Mouse (Mus musculus) myocyte (in vitro differentiated cells): ENCODE results near the gene Tacc2. TPM values are rescaled to one million over a fixed set of nuclear protein-coding genes. Genes with fewer than 3 reads are reported as not detected.

ENCODE experiments used
- H3K27me3 ChIP-seq: one replicate; pipeline ENCODE4 v1.6.1; 2011; ENCODE audit not compliant: control insufficient read depth, insufficient read depth, insufficient read length
- H3K36me3 ChIP-seq: one replicate; pipeline ENCODE4 v1.6.1; 2011; ENCODE audit not compliant: control insufficient read depth, insufficient read depth
- H3K4me2 ChIP-seq: one replicate; pipeline ENCODE4 v1.6.1; 2011; ENCODE audit warnings: low read depth, control low read depth
- H3K4me3 ChIP-seq: one replicate; pipeline ENCODE4 v1.5.1; 2011; ENCODE audit warnings: mild to moderate bottlenecking, control low read depth, moderate library complexity
- H3K79me2 ChIP-seq: one replicate; pipeline ENCODE4 v1.6.1; 2011; ENCODE audit not compliant: control insufficient read depth, insufficient read depth
- H3ac ChIP-seq: one replicate; pipeline ENCODE4 v1.6.1; 2011; ENCODE audit not compliant: control insufficient read depth, insufficient read length
- CEBPB ChIP-seq: IDR thresholded peaks from 2 replicates; pipeline ENCODE4 v1.6.1; 2011; ENCODE audit warnings: mild to moderate bottlenecking, moderate library complexity; ENCODE audit not compliant: poor library complexity, insufficient read depth, severe bottlenecking
- E2F4 ChIP-seq: IDR thresholded peaks from one replicate; pipeline ENCODE4 v1.6.1; 2011; ENCODE audit warnings: mild to moderate bottlenecking, control low read depth, moderate library complexity; ENCODE audit not compliant: insufficient read depth
- MAX ChIP-seq: IDR thresholded peaks from one replicate; pipeline ENCODE4 v1.6.1; 2011; ENCODE audit warnings: low read depth, mild to moderate bottlenecking, control low read depth
- MYOD1 ChIP-seq, 3 experiments: IDR thresholded peaks; one replicate each; pipeline ENCODE4 v1.6.1; 2011; ENCODE audit warnings: control low read depth in 2 of 3, low read depth in 2 of 3, mild to moderate bottlenecking in 2 of 3, moderate library complexity in 1 of 3; ENCODE audit not compliant: insufficient read length in 2 of 3, control insufficient read depth in 1 of 3
- MYOG ChIP-seq, 3 experiments: IDR thresholded peaks; one replicate each; pipeline ENCODE4 v1.6.1; 2011; ENCODE audit warnings: control low read depth in 2 of 3, low read depth in 2 of 3, mild to moderate bottlenecking in 2 of 3; ENCODE audit not compliant: insufficient read length in 2 of 3, control insufficient read depth in 1 of 3, insufficient read depth in 1 of 3
- POLR2A ChIP-seq: IDR thresholded peaks from one replicate; pipeline ENCODE4 v1.6.1; 2011; ENCODE audit warnings: low read depth, mild to moderate bottlenecking, control low read depth, moderate library complexity; ENCODE audit not compliant: insufficient read length
- POLR2AphosphoS2 ChIP-seq: IDR thresholded peaks from one replicate; pipeline ENCODE4 v1.6.1; 2011; ENCODE audit warnings: low read depth, control low read depth; ENCODE audit not compliant: insufficient read length
- REST ChIP-seq: IDR thresholded peaks from one replicate; pipeline ENCODE4 v1.6.1; 2011; ENCODE audit warnings: mild to moderate bottlenecking, control low read depth, moderate library complexity; ENCODE audit not compliant: insufficient read depth, insufficient read length
- SRF ChIP-seq: IDR thresholded peaks from one replicate; pipeline ENCODE4 v1.6.1; 2011; ENCODE audit warnings: low read depth; ENCODE audit not compliant: control insufficient read depth, insufficient read length
- TCF12 ChIP-seq: IDR thresholded peaks from one replicate; pipeline ENCODE4 v1.6.1; 2011; ENCODE audit warnings: mild to moderate bottlenecking, control low read depth; ENCODE audit not compliant: poor library complexity, insufficient read depth, severe bottlenecking
- TCF3 ChIP-seq: IDR thresholded peaks from one replicate; pipeline ENCODE4 v1.6.1; 2011; ENCODE audit warnings: low read depth, control low read depth; ENCODE audit not compliant: insufficient read length
- USF1 ChIP-seq: IDR thresholded peaks from one replicate; pipeline ENCODE4 v1.6.1; 2011; ENCODE audit warnings: low read depth, mild to moderate bottlenecking, control low read depth, moderate library complexity
- polyA plus RNA-seq: library from polyadenylated mRNA; unstranded; fragments of >200 nt; fragmentation: generic; extraction: Trizol; gene quantifications from one replicate; pipeline ENCODE4 v1.2.1, GENCODE M21; 2012; ENCODE audit warnings: missing spikeins

The Tacc2 gene
- polyA plus RNA-seq, 1 experiment = 61.8 TPM

DNA sequence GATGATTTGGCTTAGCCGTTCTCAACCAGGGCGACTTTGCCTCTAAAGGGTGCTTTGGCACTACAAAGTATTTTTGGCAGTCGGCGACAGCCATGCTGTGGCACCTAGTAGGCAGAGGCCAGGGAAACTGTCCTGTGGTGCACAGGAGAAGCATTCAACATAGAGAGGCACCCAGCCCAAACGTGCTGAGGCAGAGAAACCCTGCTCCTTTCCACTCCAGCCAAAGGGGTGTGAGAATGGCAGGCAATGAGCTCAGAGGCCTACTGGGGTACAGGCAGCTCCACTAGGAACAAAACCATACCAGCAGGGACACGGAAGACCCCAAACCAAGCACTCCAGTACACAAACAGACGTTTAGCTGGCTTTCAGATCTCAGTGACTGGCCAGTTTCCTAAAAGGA lies 37.1 kb upstream of the Tacc2 start:
- peaks cover 23% of the 10 kb centered on the region for H3K79me2 ChIP-seq
- H3K4me2 ChIP-seq = no peak overlapping the region
- no peak overlapping the region for H3K4me3 ChIP-seq
- no peaks in the 10 kb centered on the region for H3K27me3 ChIP-seq
- TF ChIP-seq USF1 (no peak), TCF3 (no peak), MYOD1 (IDR thresholded peaks at IDR 0.05; ENCODE audit: control insufficient read depth in 1 of 3, insufficient read length in 2 of 3, low read depth in 2 of 3) (no peak), MAX (no peak)
- H3K36me3 ChIP-seq = peaks cover 8% of the 10 kb centered on the region
- no peak overlapping the region for H3ac ChIP-seq

DNA sequence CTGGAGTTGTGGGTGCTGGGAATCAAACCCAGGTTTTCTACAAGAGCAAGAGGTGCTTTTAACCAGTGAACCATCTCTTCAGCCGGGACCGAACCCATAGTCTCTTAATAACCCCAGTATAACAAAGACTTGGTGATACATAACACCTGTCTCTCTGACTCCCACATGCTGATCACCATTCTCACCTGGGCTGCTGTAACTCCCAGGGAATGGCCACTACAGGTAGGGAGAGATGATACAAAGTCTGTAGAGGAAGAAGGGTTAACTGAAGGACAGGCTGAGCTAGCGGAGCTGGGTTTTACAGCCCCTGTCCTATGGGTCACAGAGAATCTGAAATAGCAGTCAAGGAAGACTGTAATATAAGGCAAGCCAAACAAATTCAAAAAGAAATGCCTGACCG lies 34.1 kb upstream of the Tacc2 start:
- no peak overlapping the region for H3K4me2 ChIP-seq
- no peak for TF ChIP-seq REST
- TF ChIP-seq MYOD1 (IDR thresholded peaks at IDR 0.05; ENCODE audit: control insufficient read depth in 1 of 3, insufficient read length in 2 of 3, low read depth in 2 of 3) = no peak
- TF ChIP-seq MYOG (IDR thresholded peaks at IDR 0.05; ENCODE audit: control insufficient read depth in 1 of 3, insufficient read depth in 1 of 3, insufficient read length in 2 of 3, low read depth in 2 of 3) = no peak
- no peak for TF ChIP-seq CEBPB
- no peak for TF ChIP-seq POLR2A
- TF ChIP-seq SRF = no peak
- TF ChIP-seq TCF3 = no peak
- no peak for TF ChIP-seq USF1
- TF ChIP-seq MAX = no peak
- no peak for TF ChIP-seq TCF12
- no peak for TF ChIP-seq POLR2AphosphoS2
- no peak for TF ChIP-seq E2F4
- peaks cover 37% of the 10 kb centered on the region for H3K79me2 ChIP-seq
- no peak overlapping the region for H3ac ChIP-seq
- H3K36me3 ChIP-seq = peaks cover 3% of the 10 kb centered on the region
- no peak overlapping the region for H3K4me3 ChIP-seq
- H3K27me3 ChIP-seq = no peaks in the 10 kb centered on the region

DNA sequence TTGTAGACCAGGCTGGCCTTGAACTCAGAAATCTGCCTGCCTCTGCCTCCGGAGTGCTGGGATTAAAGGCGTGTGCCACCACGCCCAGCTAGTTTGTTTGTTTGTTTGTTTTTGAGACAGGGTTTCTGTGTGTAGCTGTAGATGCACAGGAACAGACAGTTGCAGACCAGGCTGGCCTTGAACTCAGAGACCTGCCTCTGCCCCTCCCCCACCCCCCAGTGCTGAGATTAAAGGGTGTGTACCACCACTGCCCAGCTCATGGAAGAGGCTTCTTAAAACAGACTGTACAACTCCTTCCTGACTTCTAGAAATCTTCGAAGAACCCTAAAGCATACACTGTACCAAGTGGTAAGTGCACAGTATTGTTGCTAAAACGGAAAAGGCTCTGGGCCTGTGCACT lies 31.8 kb upstream of the Tacc2 start:
- H3K79me2 ChIP-seq = peaks cover 37% of the 10 kb centered on the region
- no peak overlapping the region for H3ac ChIP-seq
- TF ChIP-seq TCF3 (no peak), USF1 (no peak), MYOD1 (IDR thresholded peaks at IDR 0.05; ENCODE audit: control insufficient read depth in 1 of 3, insufficient read length in 2 of 3, low read depth in 2 of 3) (no peak)
- H3K36me3 ChIP-seq = no peaks in the 10 kb centered on the region
- H3K4me3 ChIP-seq = peak overlapping the region; percentile 71
- H3K27me3 ChIP-seq = no peaks in the 10 kb centered on the region
- peak overlapping the region; percentile 98 for H3K4me2 ChIP-seq

DNA sequence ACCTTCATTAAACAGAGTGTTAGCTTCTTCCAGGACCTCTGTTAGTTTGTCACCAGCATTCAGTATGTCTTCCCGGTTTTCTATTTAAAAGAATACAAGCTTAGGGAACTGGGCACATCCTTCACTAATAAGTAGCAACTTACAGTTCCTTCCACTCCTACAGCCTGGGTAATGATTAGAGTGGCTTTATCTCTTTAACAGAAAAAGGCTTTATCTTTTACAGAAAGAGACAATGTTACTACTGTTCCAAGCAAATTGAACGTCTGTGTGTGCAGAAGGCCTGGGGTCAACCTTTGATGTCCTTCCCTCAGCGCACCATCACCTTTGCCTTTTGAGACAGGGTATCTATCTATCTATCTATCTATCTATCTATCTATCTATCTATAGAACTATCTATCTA lies 31.3 kb upstream of the Tacc2 start:
- peaks cover 37% of the 10 kb centered on the region for H3K79me2 ChIP-seq
- peak overlapping the region; percentile 58 for H3ac ChIP-seq
- no peaks in the 10 kb centered on the region for H3K36me3 ChIP-seq
- H3K27me3 ChIP-seq = no peaks in the 10 kb centered on the region
- peak overlapping the region; percentile 71 for H3K4me3 ChIP-seq
- peak overlapping the region; percentile 98 for H3K4me2 ChIP-seq
- no peak for TF ChIP-seq POLR2A

DNA sequence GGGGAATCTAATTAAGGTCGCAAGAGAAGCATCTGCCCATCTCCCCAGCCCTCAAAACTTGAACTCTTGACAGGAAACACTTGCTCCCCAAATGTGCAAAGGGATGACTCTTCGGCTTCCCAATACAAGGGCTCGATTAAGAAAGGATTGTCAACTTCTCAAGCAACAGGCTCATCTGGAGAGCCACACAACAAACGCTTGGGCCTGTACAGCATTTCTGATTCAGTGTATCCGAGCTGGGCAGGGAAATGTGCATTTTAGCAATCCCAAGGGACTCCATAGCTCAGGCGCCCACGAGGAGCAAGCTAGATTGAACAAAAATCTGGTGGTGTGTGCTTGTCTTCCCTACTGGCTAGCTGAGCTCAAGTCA lies 30.8 kb upstream of the Tacc2 start:
- Histone ChIP-seq H3K4me3 (peak overlapping the region; percentile 71), H3K36me3 (no peaks in the 10 kb centered on the region), H3K79me2 (peaks cover 37% of the 10 kb centered on the region), H3ac (peak overlapping the region; percentile 58), H3K27me3 (no peaks in the 10 kb centered on the region), H3K4me2 (peak overlapping the region; percentile 98)
- TF ChIP-seq POLR2A (no peak), USF1 (no peak), TCF12 (no peak), MYOG (IDR thresholded peaks at IDR 0.05; ENCODE audit: control insufficient read depth in 1 of 3, insufficient read depth in 1 of 3, insufficient read length in 2 of 3, low read depth in 2 of 3) (no peak), SRF (no peak), E2F4 (no peak), POLR2AphosphoS2 (no peak), CEBPB (no peak), MYOD1 (IDR thresholded peaks at IDR 0.05; ENCODE audit: control insufficient read depth in 1 of 3, insufficient read length in 2 of 3, low read depth in 2 of 3) (no peak), REST (no peak), MAX (no peak), TCF3 (no peak)
